Mouse (Mus musculus): Measurements from ENCODE around the gene Fam240b. TPM values are rescaled to one million over a fixed set of nuclear protein-coding genes. Genes with fewer than 3 reads are reported as not detected.
A peak's percentile ranks its signal among the peaks of the same experiment; 100 is the strongest.
"Not testable (repeated sequence)": the region's sequence is repeated elsewhere in the genome, so short reads cannot be mapped to it uniquely, and the experiment has no call there.

Gene Fam240b
- total and polyA plus RNA-seq, 3 experiments, result not detected

GRCm38 (mm10) chr13:64458181-64458580, 39.4 kb downstream of the Fam240b start:
- TF ChIP-seq CHD2 (IDR thresholded peaks at IDR 0.05; ENCODE audit: low read length) (no peak), NRF1 (IDR thresholded peaks at IDR 0.05; ENCODE audit: insufficient read depth, low read depth, low read length, poor library complexity, severe bottlenecking) (no peak), MYB (IDR thresholded peaks at IDR 0.05; ENCODE audit: low read depth, low read length) (no peak), EP300 (IDR thresholded peaks at IDR 0.05; ENCODE audit: low read depth in 1 of 2, low read length in 2 of 2) (no peak), MAZ (IDR thresholded peaks at IDR 0.05; ENCODE audit: low read depth, low read length) (no peak)
- H3K4me3 ChIP-seq (ENCODE audit: control insufficient read depth in 1 of 2, insufficient read depth in 1 of 2, low read depth in 2 of 2, low read length in 2 of 2), result no peak overlapping the region
- no peak overlapping the region for H3K27ac ChIP-seq (ENCODE audit: control insufficient read depth, low read depth, low read length)

GRCm38 (mm10) chr13:64457225-64457978, 40.2 kb downstream of the Fam240b start:
- H3K79me2 ChIP-seq (ENCODE audit: control insufficient read depth, insufficient read depth, low read length, poor library complexity); H3K4me1 ChIP-seq (ENCODE audit: control insufficient read depth in 1 of 2, insufficient read depth in 2 of 2, low read length in 2 of 2); H3K9me3 ChIP-seq (replicated peaks; ENCODE audit: insufficient read depth, low read length); H3K4me3 ChIP-seq (ENCODE audit: control insufficient read depth in 1 of 2, insufficient read depth in 1 of 2, low read depth in 2 of 2, low read length in 2 of 2); H3K9ac ChIP-seq (ENCODE audit: control insufficient read depth, low read depth, low read length, poor library complexity, severe bottlenecking); H3K27me3 ChIP-seq (ENCODE audit: control insufficient read depth in 1 of 2, insufficient read depth in 2 of 2, low read length in 2 of 2); DNase-seq (ENCODE audit: low read depth, low spot score); H3K27ac ChIP-seq (ENCODE audit: control insufficient read depth, low read depth, low read length); H3K36me3 ChIP-seq (ENCODE audit: control insufficient read depth in 1 of 2, insufficient read depth in 2 of 2, low read length in 2 of 2): not testable (repeated sequence)

More at GRCm38 (mm10) chr13:64458181-64458580, 39.4 kb downstream of the Fam240b start:
- no peaks in the 10 kb centered on the region for H3K36me3 ChIP-seq (ENCODE audit: control insufficient read depth in 1 of 2, insufficient read depth in 2 of 2, low read length in 2 of 2)
- H3K9me3 ChIP-seq (replicated peaks; ENCODE audit: insufficient read depth, low read length), result no peaks in the 10 kb centered on the region
- no peak overlapping the region for H3K9ac ChIP-seq (ENCODE audit: control insufficient read depth, low read depth, low read length, poor library complexity, severe bottlenecking)
- no peaks in the 10 kb centered on the region for H3K79me2 ChIP-seq (ENCODE audit: control insufficient read depth, insufficient read depth, low read length, poor library complexity)
- no peak for DNase-seq (ENCODE audit: low read depth, low spot score)
- H3K27me3 ChIP-seq (ENCODE audit: control insufficient read depth in 1 of 2, insufficient read depth in 2 of 2, low read length in 2 of 2), result no peaks in the 10 kb centered on the region
- H3K4me1 ChIP-seq (ENCODE audit: control insufficient read depth in 1 of 2, insufficient read depth in 2 of 2, low read length in 2 of 2), result no peaks in the 10 kb centered on the region

GRCm38 (mm10) chr13:64450001-64450794, 47.4 kb downstream of the Fam240b start:
- DNase-seq (ENCODE audit: low read depth, low spot score), result peak; percentile 92
- H3K36me3 ChIP-seq (ENCODE audit: control insufficient read depth in 1 of 2, insufficient read depth in 2 of 2, low read length in 2 of 2), result peaks cover 0 to 20% of the 10 kb centered on the region in 2 experiments; a peak in 2 of 4 replicates
- peaks cover 17 to 21% of the 10 kb centered on the region in 2 experiments for H3K4me1 ChIP-seq (ENCODE audit: control insufficient read depth in 1 of 2, insufficient read depth in 2 of 2, low read length in 2 of 2)
- H3K4me3 ChIP-seq (ENCODE audit: control insufficient read depth in 1 of 2, insufficient read depth in 1 of 2, low read depth in 2 of 2, low read length in 2 of 2), result peak overlapping the region; percentile 23 to 49
- H3K9me3 ChIP-seq (replicated peaks; ENCODE audit: insufficient read depth, low read length), result no peaks in the 10 kb centered on the region
- peak overlapping the region; percentile 28 for H3K9ac ChIP-seq (ENCODE audit: control insufficient read depth, low read depth, low read length, poor library complexity, severe bottlenecking)
- H3K27me3 ChIP-seq (ENCODE audit: control insufficient read depth in 1 of 2, insufficient read depth in 2 of 2, low read length in 2 of 2), result no peaks in the 10 kb centered on the region
- H3K79me2 ChIP-seq (ENCODE audit: control insufficient read depth, insufficient read depth, low read length, poor library complexity), result no peaks in the 10 kb centered on the region
- H3K27ac ChIP-seq (ENCODE audit: control insufficient read depth, low read depth, low read length), result peak overlapping the region; percentile 85
- TF ChIP-seq MYB (IDR thresholded peaks at IDR 0.05; ENCODE audit: low read depth, low read length) (peak; percentile 64; the same call in 1 of the 2 replicates), JUND (IDR thresholded peaks at IDR 0.05; ENCODE audit: low read depth, low read length) (peak; percentile 86; the same call in 1 of the 2 replicates), SIN3A (IDR thresholded peaks at IDR 0.05; ENCODE audit: low read length) (peak; percentile 87), CTCF (IDR thresholded peaks at IDR 0.05 in 2 of 3, conservative IDR thresholded peaks at IDR 0.05 in 1 of 3; ENCODE audit: control insufficient read depth in 1 of 3, insufficient read depth in 1 of 3, low read depth in 2 of 3, low read length in 3 of 3, poor library complexity in 1 of 3, severe bottlenecking in 1 of 3) (no peak), RCOR1 (IDR thresholded peaks at IDR 0.05; ENCODE audit: low read depth, low read length) (peak; percentile 98), MAZ (IDR thresholded peaks at IDR 0.05; ENCODE audit: low read depth, low read length) (peak; percentile 70; the same call in 1 of the 2 replicates), HCFC1 (IDR thresholded peaks at IDR 0.05; ENCODE audit: low read depth, low read length) (peak; percentile 34; the same call in 1 of the 2 replicates), CHD1 (IDR thresholded peaks at IDR 0.05; ENCODE audit: low read depth, low read length) (0 out of 2 replicates have a peak, but pooled peaks have one; percentile 2), MAFK (IDR thresholded peaks at IDR 0.05; ENCODE audit: borderline replicate concordance, low read depth, low read length) (peak; percentile 91), MXI1 (IDR thresholded peaks at IDR 0.05; ENCODE audit: low read depth, low read length) (peak; percentile 84), ZKSCAN1 (IDR thresholded peaks at IDR 0.05; ENCODE audit: low read depth, low read length) (peak; percentile 70; the same call in 1 of the 2 replicates), POLR2AphosphoS2 (IDR thresholded peaks at IDR 0.05; ENCODE audit: low read length) (no peak), MYC (IDR thresholded peaks at IDR 0.05; ENCODE audit: low read depth, low read length) (peak; percentile 97), NRF1 (IDR thresholded peaks at IDR 0.05; ENCODE audit: insufficient read depth, low read depth, low read length, poor library complexity, severe bottlenecking) (no peak), GABPA (IDR thresholded peaks at IDR 0.05; ENCODE audit: low read depth, low read length) (no peak), NELFE (IDR thresholded peaks at IDR 0.05; ENCODE audit: low read depth, low read length) (no peak), TBP (IDR thresholded peaks at IDR 0.05; ENCODE audit: low read depth, low read length) (0 out of 2 replicates have a peak, but pooled peaks have one; percentile 56), CHD2 (IDR thresholded peaks at IDR 0.05; ENCODE audit: low read length) (peak; percentile 50), SMC3 (IDR thresholded peaks at IDR 0.05; ENCODE audit: low read depth, low read length) (no peak), RAD21 (IDR thresholded peaks at IDR 0.05; ENCODE audit: low read depth, low read length) (no peak), MAX (IDR thresholded peaks at IDR 0.05; ENCODE audit: low read length) (peak; percentile 91)

Data from MEL (cell line).